Mouse (Mus musculus) lung, postnatal 36 days (tissue): ENCODE measurements at regions not wholly inside any gene's neighbourhood (a gene's known extent, or its start where the extent isn't known, plus 50 kb on each side); places are given as distances from the start of the nearest gene placed in this dataset.

Experiments used
- DNase-seq: peaks from one replicate; pipeline ENCODE4 v3.0.0; 2022; ENCODE audit warnings: mixed read lengths

GRCm38 (mm10) chr16:71197523-71197922, 883.8 kb downstream of the Gbe1 start:
- no peak for DNase-seq

- DNase-seq: no peak
These were observed 895.1 kb downstream of the Gbe1 start for GRCm38 (mm10) chr16:71208806-71209205.

GRCm38 (mm10) chr16:71224469-71224868, 910.7 kb downstream of the Gbe1 start:
- DNase-seq: no peak

GRCm38 (mm10) chr16:71230104-71230653, 916.4 kb downstream of the Gbe1 start:
- DNase-seq: no peak

GRCm38 (mm10) chr16:71243065-71243464, 929.3 kb downstream of the Gbe1 start:
- no peak for DNase-seq

- DNase-seq: no peak
These were observed 929.7 kb downstream of the Gbe1 start for GRCm38 (mm10) chr16:71243480-71243879.

GRCm38 (mm10) chr16:71247516-71248139, 933.9 kb downstream of the Gbe1 start:
- DNase-seq: peak; percentile 30

GRCm38 (mm10) chr16:71255740-71256139, 942.0 kb downstream of the Gbe1 start:
- DNase-seq: no peak

GRCm38 (mm10) chr16:71256175-71256574, 942.4 kb downstream of the Gbe1 start:
- DNase-seq: no peak

GRCm38 (mm10) chr16:71267191-71267590, 953.4 kb downstream of the Gbe1 start:
- no peak for DNase-seq
